Mouse (Mus musculus): ENCODE data around the gene Xpnpep3. TPM values are rescaled to one million over a fixed set of nuclear protein-coding genes. Genes with fewer than 3 reads are reported as not detected.

The Xpnpep3 gene
- polyA plus RNA-seq, 1 experiment from 2014 or later: 9.9 TPM

DNA sequence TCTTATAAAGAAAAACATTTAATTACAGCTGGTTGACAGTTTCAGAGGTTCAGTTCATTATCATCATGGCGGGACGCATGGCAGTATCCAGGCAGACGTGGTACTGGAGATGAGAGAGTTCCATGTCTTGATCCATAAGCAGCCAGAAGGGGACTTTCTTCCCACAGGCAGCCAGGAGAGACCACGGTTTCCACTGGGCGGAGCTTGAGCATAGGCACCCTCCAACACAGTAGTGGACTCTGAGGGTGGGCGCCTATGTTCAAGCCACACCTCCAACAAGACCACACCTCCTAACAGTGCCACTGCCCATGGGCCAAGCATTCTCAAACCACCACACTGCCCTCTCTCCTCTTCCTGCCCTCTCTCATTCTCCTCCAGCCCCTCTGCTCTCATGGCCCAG, 83.8 kb downstream of the Xpnpep3 start:
- WGBS: 91% methylated on average over 6 of the region's 6 CpGs
- no peak for ATAC-seq (ENCODE audit: low FRiP score, low read depth)
- Histone ChIP-seq H3K27ac (replicated peaks) (no peak overlapping the region), H3K4me2 (no peak overlapping the region), H3K36me3 (no peaks in the 10 kb centered on the region), H3K27me3 (no peaks in the 10 kb centered on the region), H3K4me3 (no peak overlapping the region), H3K9me3 (no peaks in the 10 kb centered on the region), H3K9ac (no peak overlapping the region), H3K4me1 (replicated peaks) (peaks cover 5% of the 10 kb centered on the region; the same call in 1 of the 2 replicates)

DNA sequence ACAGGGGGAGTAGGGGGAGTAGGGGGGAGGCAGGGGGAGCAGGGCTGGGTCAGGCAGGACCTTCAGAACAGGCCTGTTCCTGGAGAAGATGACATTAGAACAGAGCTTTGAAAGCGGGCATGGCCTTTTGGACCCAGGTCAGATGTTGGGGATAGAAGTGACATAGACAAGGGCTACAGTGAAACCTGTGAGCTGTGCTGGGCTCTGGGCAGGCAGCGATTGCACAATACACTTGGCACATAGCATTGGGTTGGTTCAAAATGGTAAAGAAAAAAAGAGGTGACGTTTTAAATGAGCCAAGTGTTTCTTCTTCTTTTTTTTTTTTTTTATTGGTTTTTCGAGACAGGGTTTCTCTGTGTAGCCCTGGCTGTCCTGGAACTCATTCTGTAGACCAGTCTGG, 85.5 kb downstream of the Xpnpep3 start:
- ATAC-seq (ENCODE audit: low FRiP score, low read depth): no peak

DNA sequence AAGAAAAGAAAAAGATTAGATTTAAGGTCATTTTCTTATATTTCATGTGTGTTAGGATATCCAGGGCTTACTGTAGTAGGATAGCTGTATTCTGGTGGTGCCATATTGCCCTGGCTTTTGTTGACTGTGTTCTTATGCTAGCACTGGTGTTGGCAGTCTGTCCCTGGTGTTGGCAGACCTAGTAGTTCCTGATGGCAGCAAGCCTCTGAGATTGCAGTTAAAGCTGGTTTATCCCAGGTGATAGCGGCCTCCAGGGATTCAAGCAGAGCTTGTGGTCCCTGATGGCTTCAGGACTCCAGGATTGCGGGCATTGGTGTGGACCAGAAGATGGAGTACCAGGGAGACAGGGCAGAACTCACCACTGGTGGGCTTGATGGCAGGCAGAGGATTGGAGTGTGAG, 103.5 kb downstream of the Xpnpep3 start:
- no peak for ATAC-seq (ENCODE audit: low FRiP score, low read depth)
- no peak overlapping the region for H3K4me2 ChIP-seq
- no peak overlapping the region for H3K4me3 ChIP-seq
- H3K9me3 ChIP-seq: no peaks in the 10 kb centered on the region
- H3K27ac ChIP-seq (replicated peaks): no peak overlapping the region
- no peaks in the 10 kb centered on the region for H3K36me3 ChIP-seq
- 83% methylated on average over 2 of the region's 2 CpGs for WGBS
- H3K27me3 ChIP-seq: no peaks in the 10 kb centered on the region
- no peak overlapping the region for H3K9ac ChIP-seq
- no peaks in the 10 kb centered on the region for H3K4me1 ChIP-seq (replicated peaks)

More for the DNA sequence above, 85.5 kb downstream of the Xpnpep3 start:
- no peaks in the 10 kb centered on the region for H3K36me3 ChIP-seq
- no peak overlapping the region for H3K9ac ChIP-seq
- H3K27ac ChIP-seq (replicated peaks): no peak overlapping the region
- H3K4me2 ChIP-seq: no peak overlapping the region
- H3K27me3 ChIP-seq: no peaks in the 10 kb centered on the region
- H3K4me1 ChIP-seq (replicated peaks): peaks cover 5% of the 10 kb centered on the region; the same call in 1 of the 2 replicates
- 86% methylated on average over 4 of the region's 4 CpGs for WGBS
- H3K9me3 ChIP-seq: no peaks in the 10 kb centered on the region
- no peak overlapping the region for H3K4me3 ChIP-seq

DNA sequence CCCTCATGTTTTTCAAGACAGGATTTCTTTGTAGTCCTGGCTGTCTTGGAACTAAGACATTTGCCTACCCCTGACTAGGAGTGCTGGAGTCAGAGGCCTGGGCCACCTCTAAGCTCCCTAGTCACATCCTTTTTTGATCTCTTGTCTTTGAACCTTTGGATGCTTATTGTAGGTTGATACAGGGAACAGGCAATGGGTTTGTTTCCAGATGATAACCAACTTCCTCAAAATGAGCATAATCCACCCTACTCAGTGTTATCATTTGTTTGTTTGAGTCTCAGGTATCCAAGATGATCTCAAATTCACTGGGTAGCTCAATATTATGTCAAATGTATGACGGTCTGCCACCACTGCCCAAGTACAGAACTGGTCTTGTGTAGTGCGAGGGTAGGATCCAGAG, 104.1 kb downstream of the Xpnpep3 start:
- H3K9ac ChIP-seq: no peak overlapping the region
- ATAC-seq (ENCODE audit: low FRiP score, low read depth): no peak
- no peak overlapping the region for H3K4me3 ChIP-seq
- H3K27me3 ChIP-seq: no peaks in the 10 kb centered on the region
- no peak overlapping the region for H3K4me2 ChIP-seq
- no peaks in the 10 kb centered on the region for H3K9me3 ChIP-seq
- 92% methylated on average over 2 of the region's 2 CpGs for WGBS
- no peak overlapping the region for H3K27ac ChIP-seq (replicated peaks)
- no peaks in the 10 kb centered on the region for H3K36me3 ChIP-seq
- H3K4me1 ChIP-seq (replicated peaks): no peaks in the 10 kb centered on the region

Other genes with a start within 250 kb of the Xpnpep3 start
- 29.4 and 29.7 TPM in 2 replicates for gene Mrtfa, start 209.4 kb upstream of the Xpnpep3 start, polyA plus RNA-seq (2015; fragmentation: Nextera tagmentation; extraction: Ambion mirVana)
- 5.6 and 5.7 TPM in 2 replicates for gene Mchr1, start 164.6 kb upstream of the Xpnpep3 start, polyA plus RNA-seq (2015; fragmentation: Nextera tagmentation; extraction: Ambion mirVana)
- 123 and 125 TPM in 2 replicates for gene Slc25a17, start 39.3 kb upstream of the Xpnpep3 start, polyA plus RNA-seq (2015; fragmentation: Nextera tagmentation; extraction: Ambion mirVana)
- gene St13, start 61 bp upstream of the Xpnpep3 start, polyA plus RNA-seq (2015; fragmentation: Nextera tagmentation; extraction: Ambion mirVana): 185 and 196 TPM in 2 replicates
- gene Dnajb7, start 8.2 kb downstream of the Xpnpep3 start, polyA plus RNA-seq (2015; fragmentation: Nextera tagmentation; extraction: Ambion mirVana): 1.3 and 1.9 TPM in 2 replicates
- 378 and 408 TPM in 2 replicates for gene Rbx1, start 66.2 kb downstream of the Xpnpep3 start, polyA plus RNA-seq (2015; fragmentation: Nextera tagmentation; extraction: Ambion mirVana)
- gene Ep300, start 185.2 kb downstream of the Xpnpep3 start, polyA plus RNA-seq (2015; fragmentation: Nextera tagmentation; extraction: Ambion mirVana): 19.5 and 21.9 TPM in 2 replicates